Mouse (Mus musculus) liver, adult 2 months (tissue): ENCODE results near the gene Rex2. TPM values are rescaled to one million over a fixed set of nuclear protein-coding genes. Genes with fewer than 3 reads are reported as not detected.
"Not testable (repeated sequence)": the region's sequence is repeated elsewhere in the genome, so short reads cannot be mapped to it uniquely, and the experiment has no call there.

ENCODE experiments used
- DNase-seq: peaks from one replicate; pipeline ENCODE4 v3.0.0-alpha.2; 2011; ENCODE audit warnings: low read depth, low spot score; ENCODE audit errors: extremely low read depth
- H3K27ac ChIP-seq: fragments of 200-500 bp; replicated peaks from 2 replicates; pipeline ENCODE4 v1.5.1; 2012; ENCODE audit warnings: low read depth, mild to moderate bottlenecking, control low read depth, inconsistent platforms, low read length; ENCODE audit not compliant: insufficient read depth
- H3K27me3 ChIP-seq: fragments of 200-500 bp; 2 replicates; pipeline ENCODE4 v1.6.1; 2012; ENCODE audit warnings: mild to moderate bottlenecking, moderate library complexity, low read length, inconsistent platforms; ENCODE audit not compliant: control insufficient read depth, insufficient read depth
- H3K36me3 ChIP-seq: fragments of 200-500 bp; 2 replicates; pipeline ENCODE4 v1.6.1; 2012; ENCODE audit warnings: low read length, inconsistent platforms; ENCODE audit not compliant: control insufficient read depth, insufficient read depth
- H3K4me1 ChIP-seq: fragments of 200-500 bp; 2 replicates; pipeline ENCODE4 v1.6.1; 2011; ENCODE audit warnings: low read length; ENCODE audit not compliant: control insufficient read depth, insufficient read depth
- H3K4me3 ChIP-seq: fragments of 200-500 bp; 2 replicates; pipeline ENCODE4 v1.5.1; 2011; ENCODE audit warnings: low read depth, mild to moderate bottlenecking, control low read depth, low read length, moderate library complexity; ENCODE audit not compliant: insufficient read depth
- H3K79me2 ChIP-seq: fragments of 200-500 bp; 2 replicates; pipeline ENCODE4 v1.6.1; 2012; ENCODE audit warnings: inconsistent platforms, mild to moderate bottlenecking, low read length, moderate library complexity; ENCODE audit not compliant: control insufficient read depth, insufficient read depth
- H3K9ac ChIP-seq: fragments of 200-500 bp; 2 replicates; pipeline ENCODE4 v1.6.1; 2012; ENCODE audit warnings: low read depth, mild to moderate bottlenecking, control low read depth, inconsistent platforms, low read length
- WGBS: fragments of 180-500 bp; shearing (Covaris S2); methylation state at CpG from one replicate; pipeline ENCODE4 v1.1.7; 2018; 5-methylcytosine and 5-hydroxymethylcytosine counted together
- polyA plus RNA-seq: library from polyadenylated mRNA; depleted of rRNA; stranded (reverse); fragments of >200 nt; gene quantifications from 2 replicates; pipeline ENCODE4 v1.2.3, GENCODE M21; 2012; rRNA removed
- total RNA-seq: library from RNA; depleted of rRNA; stranded (reverse); fragments of >200 nt; gene quantifications from 2 replicates; pipeline ENCODE4 v1.2.3, GENCODE M21; 2014; rRNA removed

Gene Rex2
- not detected in 2 replicates for total RNA-seq
- not detected in 2 replicates for polyA plus RNA-seq

GRCm38 (mm10) chr4:147021550-147021949, at the start of gene Rex2:
Gene Rex2, plus strand, starts transcription at chr4:147021850.
- H3K4me3 ChIP-seq, H3K27me3 ChIP-seq, DNase-seq, H3K79me2 ChIP-seq, H3K9ac ChIP-seq, H3K4me1 ChIP-seq, H3K27ac ChIP-seq, H3K36me3 ChIP-seq: not testable (repeated sequence)
- no CpG with 5 or more reads among the region's 6 CpGs for WGBS

- H3K36me3 ChIP-seq, H3K4me1 ChIP-seq, H3K27me3 ChIP-seq, H3K79me2 ChIP-seq, H3K9ac ChIP-seq, DNase-seq, H3K4me3 ChIP-seq, H3K27ac ChIP-seq: not testable (repeated sequence)
- WGBS, result 20% methylated on average over 2 of the region's 2 CpGs
Observed at GRCm38 (mm10) chr4:146976581-146976980, 45.1 kb upstream of the Rex2 start.

GRCm38 (mm10) chr4:147018400-147018799, 3.2 kb upstream of the Rex2 start:
- not testable (repeated sequence) for DNase-seq, H3K9ac ChIP-seq, H3K4me1 ChIP-seq, H3K36me3 ChIP-seq, H3K27ac ChIP-seq, H3K79me2 ChIP-seq, H3K27me3 ChIP-seq, H3K4me3 ChIP-seq
- WGBS, result no CpG with 5 or more reads among the region's 1 CpGs

GRCm38 (mm10) chr4:147026374-147026773, 4.7 kb downstream of the Rex2 start:
- not testable (repeated sequence) for DNase-seq, H3K27me3 ChIP-seq, H3K9ac ChIP-seq, H3K4me1 ChIP-seq, H3K36me3 ChIP-seq, H3K4me3 ChIP-seq, H3K79me2 ChIP-seq, H3K27ac ChIP-seq
- 58% methylated on average over 1 of the region's 1 CpGs for WGBS

GRCm38 (mm10) chr4:147031308-147032036, 9.8 kb downstream of the Rex2 start:
- not testable (repeated sequence) for H3K4me1 ChIP-seq, H3K27me3 ChIP-seq, H3K79me2 ChIP-seq, H3K27ac ChIP-seq, H3K36me3 ChIP-seq, DNase-seq, H3K9ac ChIP-seq, H3K4me3 ChIP-seq
- WGBS, result 85% methylated on average over 1 of the region's 2 CpGs

- DNase-seq, H3K27ac ChIP-seq, H3K36me3 ChIP-seq, H3K9ac ChIP-seq, H3K4me3 ChIP-seq, H3K4me1 ChIP-seq, H3K27me3 ChIP-seq, H3K79me2 ChIP-seq: not testable (repeated sequence)
- 80% methylated on average over 3 of the region's 3 CpGs for WGBS
Observed at GRCm38 (mm10) chr4:147063768-147064167, 42.1 kb downstream of the Rex2 start.

- not testable (repeated sequence) for H3K4me1 ChIP-seq, H3K4me3 ChIP-seq, H3K9ac ChIP-seq, H3K27me3 ChIP-seq, DNase-seq, H3K36me3 ChIP-seq, H3K79me2 ChIP-seq, H3K27ac ChIP-seq
- whole genome bisulfite sequencing, result 83% methylated on average over 2 of the region's 3 CpGs
Observed at GRCm38 (mm10) chr4:147065861-147066260, 44.2 kb downstream of the Rex2 start.

- not testable (repeated sequence) for DNase-seq, H3K9ac ChIP-seq, H3K36me3 ChIP-seq, H3K27me3 ChIP-seq, H3K79me2 ChIP-seq, H3K4me1 ChIP-seq, H3K4me3 ChIP-seq, H3K27ac ChIP-seq
- 83% methylated on average over 1 of the region's 1 CpGs for WGBS
Observed at GRCm38 (mm10) chr4:147066380-147066779, 44.7 kb downstream of the Rex2 start.

- 63% methylated on average over 2 of the region's 2 CpGs for WGBS
- H3K4me3 ChIP-seq, H3K27me3 ChIP-seq, DNase-seq, H3K79me2 ChIP-seq, H3K4me1 ChIP-seq, H3K9ac ChIP-seq, H3K27ac ChIP-seq, H3K36me3 ChIP-seq: not testable (repeated sequence)
Observed at GRCm38 (mm10) chr4:147095641-147096040, 74.0 kb downstream of the Rex2 start.
